Mouse (Mus musculus) spleen, postnatal 14 days (tissue): Measurements from ENCODE around the gene Slc22a20.

Experiments
- DNase-seq, 2 experiments: peaks; one replicate each; pipeline ENCODE4 v3.0.0; 2021 to 2022; ENCODE audit warnings: low spot score in 2 of 2

Slc22a20 gene

GRCm38 (mm10) chr19:5986043-5986442 is at the start of gene Slc22a20:
Slc22a20 (minus strand) TSS chr19:5986143.
- DNase-seq, result no peak

DNA sequence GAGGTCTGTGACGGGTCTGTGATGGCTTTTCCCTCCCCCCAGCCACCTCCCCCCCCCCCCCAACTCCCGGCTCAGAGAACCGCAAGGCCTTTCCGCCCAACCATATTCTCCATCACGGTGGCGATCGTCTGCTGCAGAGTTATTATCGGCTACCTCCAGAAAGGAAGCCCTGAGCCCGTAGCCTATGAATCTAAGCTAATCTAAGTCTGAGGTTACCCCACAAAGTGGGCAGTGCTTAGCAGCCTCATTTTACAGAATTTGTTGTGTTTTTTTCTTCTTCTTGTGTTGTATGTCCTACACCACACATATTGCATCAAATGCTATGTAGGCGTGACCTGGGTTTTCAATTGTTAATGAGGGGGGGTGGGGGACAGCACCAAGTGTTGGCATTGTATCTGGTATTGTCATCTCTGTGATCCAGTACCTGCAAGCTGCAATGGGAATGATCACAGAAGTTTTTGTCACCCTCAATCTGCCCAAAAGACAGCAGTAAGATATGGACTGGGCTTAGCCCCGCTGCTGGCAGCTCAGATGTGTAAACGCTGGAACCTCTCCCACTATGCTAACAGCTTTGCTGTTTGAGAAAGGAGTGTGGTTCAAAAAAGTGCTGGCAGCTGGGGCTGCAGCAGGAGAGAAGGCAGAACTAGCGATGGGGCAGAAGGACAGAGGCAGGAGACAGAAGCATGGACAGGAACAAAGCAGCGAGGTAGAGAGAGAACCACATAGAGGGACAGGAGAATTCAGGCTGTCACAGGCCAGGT is 44.8 kb upstream of the Slc22a20 start:
- no peak for DNase-seq

- no peak for DNase-seq
Observed at GRCm38 (mm10) chr19:6029426-6029825, 43.5 kb upstream of the Slc22a20 start.

DNA sequence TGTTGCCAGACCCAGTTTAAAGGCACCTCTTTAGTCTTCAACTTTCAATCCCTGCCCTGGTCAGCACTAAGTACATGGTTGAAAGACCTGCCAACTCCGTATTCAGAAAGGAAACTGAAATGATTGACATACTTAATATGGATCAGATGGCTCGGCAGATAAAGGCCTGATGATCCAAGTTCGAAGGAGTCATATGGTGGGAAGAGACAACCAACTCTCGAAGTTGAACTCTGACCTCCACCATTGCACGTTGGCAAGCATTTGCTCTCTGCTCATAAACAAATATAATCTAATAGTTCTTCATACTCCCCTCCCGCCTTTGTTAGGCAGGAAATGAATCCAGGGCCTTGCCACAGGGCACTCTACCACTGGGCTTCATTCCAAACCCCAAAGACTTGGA is 43.0 kb upstream of the Slc22a20 start:
- DNase-seq, result no peak

GRCm38 (mm10) chr19:6023930-6024329 is 38.0 kb upstream of the Slc22a20 start:
- no peak for DNase-seq

DNA sequence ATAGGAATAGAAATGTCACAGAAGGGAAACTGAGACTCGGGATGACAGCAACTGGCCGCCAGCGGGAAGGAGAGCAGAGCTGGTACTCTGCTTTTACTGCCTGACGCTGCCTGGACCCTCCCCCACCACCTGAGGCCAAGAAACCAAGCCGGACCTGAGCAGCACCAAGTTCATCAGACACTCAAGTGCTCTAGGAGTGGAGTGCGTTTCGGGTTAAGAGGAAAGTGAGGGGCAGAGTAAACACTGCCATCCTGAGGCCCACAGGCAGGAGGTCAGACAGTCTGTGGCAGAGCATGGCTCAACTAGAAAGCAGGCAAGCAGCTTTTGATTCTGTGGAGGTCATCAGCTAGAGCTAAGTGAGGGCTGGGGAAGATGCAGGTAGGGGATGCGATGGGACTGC is 37.1 kb upstream of the Slc22a20 start:
- DNase-seq, result no peak

- no peak for DNase-seq
Observed at GRCm38 (mm10) chr19:6020276-6020675, 34.3 kb upstream of the Slc22a20 start.

- peak; percentile 85 to 93 for DNase-seq
Observed at GRCm38 (mm10) chr19:6018142-6019089, 32.5 kb upstream of the Slc22a20 start.

DNA sequence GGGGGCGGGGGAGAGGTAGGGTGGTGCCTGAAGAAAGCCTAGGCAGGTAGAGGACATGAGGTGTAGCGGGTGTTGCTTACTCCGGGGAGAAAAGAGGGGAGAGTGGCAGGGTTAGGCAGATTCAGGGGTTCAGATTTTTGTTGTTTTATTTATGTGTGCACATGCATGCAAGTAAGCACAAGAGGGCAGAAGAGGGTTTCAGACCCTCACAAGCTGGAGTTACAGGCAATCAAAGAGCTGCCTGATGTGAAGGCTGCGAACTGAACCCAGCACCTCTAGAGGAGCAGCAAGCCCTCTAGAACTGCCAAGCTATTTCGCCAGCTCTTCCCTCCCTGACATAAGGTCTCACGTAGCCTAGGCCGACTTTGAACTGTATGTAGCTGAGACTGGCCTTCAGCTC is 30.6 kb upstream of the Slc22a20 start:
- no peak for DNase-seq

DNA sequence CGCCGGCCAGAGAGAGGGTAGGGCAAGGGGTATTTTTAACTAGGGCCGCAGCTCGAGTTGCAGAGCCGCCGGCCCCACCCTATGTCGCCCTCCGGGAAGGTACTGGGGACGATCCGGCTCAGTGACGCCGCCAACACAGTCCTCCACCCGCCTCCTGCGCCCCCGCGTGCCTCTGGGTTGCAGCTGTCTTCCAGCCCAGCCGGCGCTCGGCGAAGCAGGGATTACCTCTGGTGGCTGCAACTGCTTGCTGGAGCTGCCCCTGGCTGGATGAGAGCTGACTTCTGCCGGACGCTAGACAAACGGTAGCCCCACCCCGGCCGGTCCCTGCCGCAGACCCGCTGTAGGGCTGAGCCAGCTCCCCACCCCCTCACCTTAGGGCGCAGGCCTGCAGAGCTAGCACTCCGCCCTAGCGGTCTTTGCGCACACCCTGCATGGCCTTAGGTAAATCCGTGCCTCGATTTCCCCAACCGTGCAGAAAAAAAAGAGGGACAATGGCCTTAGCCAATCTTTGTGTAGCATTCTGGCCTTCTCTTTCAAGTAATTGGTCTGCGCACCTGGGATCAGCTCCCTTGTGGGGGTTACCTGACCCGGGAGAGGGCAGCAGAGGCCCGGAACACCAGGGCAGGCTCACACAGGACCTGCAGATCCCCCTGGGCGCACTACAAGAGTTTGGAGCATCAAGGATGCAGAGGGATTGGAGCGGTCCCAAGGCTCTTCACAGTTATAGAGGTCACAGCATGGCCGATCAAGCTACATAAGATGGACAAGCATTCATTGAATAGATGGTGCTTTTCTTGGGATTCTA is 29.8 kb upstream of the Slc22a20 start, which contains the start of gene Capn1:
Gene Capn1, minus strand, starts transcription at position 387 of the 805 bp plus-strand sequence.
- DNase-seq, result peak; percentile 56

- peak; percentile 47 for DNase-seq
Observed at GRCm38 (mm10) chr19:6014991-6015510, 29.1 kb upstream of the Slc22a20 start.

GRCm38 (mm10) chr19:6013691-6014090 is 27.7 kb upstream of the Slc22a20 start:
- no peak for DNase-seq

DNA sequence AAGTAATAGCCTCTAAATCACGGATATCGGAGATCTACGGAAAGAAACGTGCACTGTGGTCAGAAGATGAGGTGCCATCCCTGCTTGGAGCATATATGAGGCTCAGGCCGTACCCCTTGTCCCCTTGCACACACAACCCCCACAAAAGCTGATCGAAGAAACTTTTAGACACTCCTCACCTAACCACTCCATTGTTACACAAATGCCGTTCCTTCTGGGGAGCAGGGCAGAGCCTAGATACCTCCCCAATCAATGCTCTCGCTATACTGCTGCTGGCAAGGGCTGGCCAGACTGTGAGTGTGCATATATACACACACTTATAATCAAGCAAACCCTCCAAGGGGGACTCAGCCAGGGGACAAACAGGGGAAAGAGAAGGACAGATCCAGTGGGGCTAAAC is 23.2 kb upstream of the Slc22a20 start:
- DNase-seq, result no peak

DNA sequence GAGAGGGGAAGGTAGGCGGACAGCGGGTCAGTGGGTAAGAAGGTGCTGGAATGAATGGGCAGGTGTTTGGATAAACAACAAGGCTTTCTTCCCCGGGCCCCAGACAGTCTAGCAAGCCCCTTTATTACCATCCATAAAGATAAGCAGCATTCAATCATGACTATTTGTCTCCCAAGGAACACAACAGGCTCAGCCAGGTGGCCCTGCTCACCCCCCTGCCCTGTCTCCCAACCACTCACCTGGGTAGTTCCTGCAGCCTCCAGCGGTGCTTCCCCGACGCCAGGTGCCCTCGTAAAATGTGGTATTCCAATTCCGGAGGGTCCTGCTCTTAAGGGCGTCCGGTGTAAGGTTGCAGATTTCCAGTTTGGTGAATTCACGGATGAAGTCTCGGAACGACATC is 21.1 kb upstream of the Slc22a20 start:
- DNase-seq, result no peak

- no peak for DNase-seq
Observed at GRCm38 (mm10) chr19:6005541-6005940, 19.6 kb upstream of the Slc22a20 start.

DNA sequence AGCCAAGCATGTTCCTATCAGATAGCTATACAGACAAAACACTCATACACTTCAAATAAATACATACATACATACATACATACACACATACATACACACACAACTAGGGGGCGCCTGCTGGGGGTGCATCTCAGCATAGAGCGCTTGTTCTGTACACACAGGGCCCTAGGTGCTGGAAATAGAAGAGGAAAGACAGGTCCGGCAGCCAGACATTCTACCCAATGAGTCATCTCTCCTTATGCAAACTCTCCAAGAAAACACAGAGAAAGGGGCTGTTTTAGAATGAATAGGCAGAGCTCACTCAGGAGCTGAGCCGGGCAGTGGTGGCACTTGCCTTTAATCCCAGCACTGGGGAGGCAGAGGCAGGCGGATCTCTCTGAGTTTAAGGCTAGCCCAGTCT is 14.0 kb upstream of the Slc22a20 start:
- DNase-seq, result no peak

DNA sequence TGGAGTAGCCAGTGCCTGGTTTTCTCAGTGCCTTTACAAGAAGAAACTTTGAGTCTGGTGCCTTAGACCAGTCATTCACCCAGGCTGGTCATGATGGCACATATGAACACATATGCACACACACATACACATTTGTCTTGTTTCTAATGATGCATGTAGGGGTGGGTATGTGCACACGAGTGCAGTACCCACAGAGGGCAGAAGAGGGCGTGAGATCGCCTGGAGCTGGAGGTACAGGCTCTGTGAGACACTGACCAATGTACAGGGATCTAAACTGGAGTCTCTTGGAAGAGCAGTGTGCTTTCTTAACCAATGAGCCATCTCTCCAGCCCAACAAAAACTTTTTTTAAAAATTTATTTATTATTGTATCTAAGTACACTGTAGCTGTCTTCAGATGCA is 12.2 kb upstream of the Slc22a20 start:
- no peak for DNase-seq

- DNase-seq, result no peak
Observed at GRCm38 (mm10) chr19:5994711-5995110, 8.8 kb upstream of the Slc22a20 start.

- DNase-seq, result no peak
Observed at GRCm38 (mm10) chr19:5992012-5992411, 6.1 kb upstream of the Slc22a20 start.

- DNase-seq, result no peak
Observed at GRCm38 (mm10) chr19:5991467-5991866, 5.5 kb upstream of the Slc22a20 start.

- no peak for DNase-seq
Observed at GRCm38 (mm10) chr19:5990921-5991320, 5.0 kb upstream of the Slc22a20 start.

DNA sequence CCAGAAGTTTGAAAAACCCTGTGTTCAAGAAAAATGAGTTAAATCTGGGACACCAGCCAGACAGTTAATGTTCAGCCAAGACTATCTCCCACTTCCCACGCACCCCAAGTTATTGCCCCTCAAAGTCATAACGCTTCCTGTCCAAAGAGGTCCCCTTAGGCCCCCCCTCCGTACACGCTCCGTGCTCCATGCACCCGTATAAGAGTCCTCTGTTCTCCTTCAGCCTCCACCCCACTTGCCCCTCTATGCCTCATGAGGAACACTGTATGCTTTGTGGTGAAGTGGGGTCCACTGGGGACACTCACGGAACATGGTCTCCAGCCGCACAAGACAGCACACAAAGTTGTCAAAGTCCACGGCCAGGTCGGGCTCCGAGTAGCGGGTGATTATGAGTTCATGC is 4.1 kb upstream of the Slc22a20 start:
- no peak for DNase-seq
